Mouse (Mus musculus) megakaryocyte, embryonic 14.5 days (primary cell): ENCODE measurements at regions not wholly inside any gene's neighbourhood (a gene's known extent, or its start where the extent isn't known, plus 50 kb on each side); places are given as distances from the start of the nearest gene placed in this dataset.

Experiments used
- FLI1 ChIP-seq: IDR thresholded peaks from 2 replicates; pipeline ENCODE4 v1.6.1; 2012; ENCODE audit warnings: low read length, inconsistent platforms, mixed read lengths
- GATA1 ChIP-seq: IDR thresholded peaks from 3 replicates; pipeline ENCODE4 v1.6.1; 2012; ENCODE audit warnings: mixed read lengths, low read length, inconsistent platforms, borderline replicate concordance

- no peak for TF ChIP-seq GATA1
- no peak for TF ChIP-seq FLI1
Measured at GRCm38 (mm10) chr9:43919010-43919409, 124.2 kb upstream of the Thy1 start.
